Mouse (Mus musculus): Measurements from ENCODE around the gene Zfp53.

The Zfp53 gene

GRCm38 (mm10) chr17:21517130-21517671, 28.4 kb downstream of the Zfp53 start:
- no peak for DNase-seq (ENCODE audit: extremely low read depth, low read depth, low spot score)

- no peak for DNase-seq (ENCODE audit: extremely low read depth, low read depth, low spot score)
Measured at GRCm38 (mm10) chr17:21526270-21526669, 37.5 kb downstream of the Zfp53 start.

GRCm38 (mm10) chr17:21530645-21531330, 42.0 kb downstream of the Zfp53 start:
- DNase-seq (ENCODE audit: extremely low read depth, low read depth, low spot score): no peak

- no peak for DNase-seq (ENCODE audit: extremely low read depth, low read depth, low spot score)
Measured at GRCm38 (mm10) chr17:21531621-21532020, 42.8 kb downstream of the Zfp53 start.

- no peak for DNase-seq (ENCODE audit: extremely low read depth, low read depth, low spot score)
Measured at GRCm38 (mm10) chr17:21532101-21532951, 43.5 kb downstream of the Zfp53 start.

- no peak for DNase-seq (ENCODE audit: extremely low read depth, low read depth, low spot score)
Measured at GRCm38 (mm10) chr17:21533961-21534360, 45.2 kb downstream of the Zfp53 start.

GRCm38 (mm10) chr17:21534460-21535095, 45.8 kb downstream of the Zfp53 start:
- DNase-seq (ENCODE audit: extremely low read depth, low read depth, low spot score): peak; percentile 40

- DNase-seq (ENCODE audit: extremely low read depth, low read depth, low spot score): no peak
Measured at GRCm38 (mm10) chr17:21535096-21536001, 46.6 kb downstream of the Zfp53 start, which contains the start of gene Zfp52. Gene Zfp52, plus strand, starts transcription at chr17:21535539.

GRCm38 (mm10) chr17:21536096-21536495, 47.3 kb downstream of the Zfp53 start:
- DNase-seq (ENCODE audit: extremely low read depth, low read depth, low spot score): no peak

GRCm38 (mm10) chr17:21536676-21537075, 47.9 kb downstream of the Zfp53 start:
- DNase-seq (ENCODE audit: extremely low read depth, low read depth, low spot score): no peak

- DNase-seq (ENCODE audit: extremely low read depth, low read depth, low spot score): no peak
Measured at GRCm38 (mm10) chr17:21557831-21558230, 69.0 kb downstream of the Zfp53 start.

Measured in fat pad, adult 2 months (tissue).